Mouse (Mus musculus): Measurements from ENCODE around the gene Grk5. TPM values are rescaled to one million over a fixed set of nuclear protein-coding genes. Genes with fewer than 3 reads are reported as not detected.

Grk5 gene
- polyA plus RNA-seq, 1 experiment = 1.3 TPM

DNA sequence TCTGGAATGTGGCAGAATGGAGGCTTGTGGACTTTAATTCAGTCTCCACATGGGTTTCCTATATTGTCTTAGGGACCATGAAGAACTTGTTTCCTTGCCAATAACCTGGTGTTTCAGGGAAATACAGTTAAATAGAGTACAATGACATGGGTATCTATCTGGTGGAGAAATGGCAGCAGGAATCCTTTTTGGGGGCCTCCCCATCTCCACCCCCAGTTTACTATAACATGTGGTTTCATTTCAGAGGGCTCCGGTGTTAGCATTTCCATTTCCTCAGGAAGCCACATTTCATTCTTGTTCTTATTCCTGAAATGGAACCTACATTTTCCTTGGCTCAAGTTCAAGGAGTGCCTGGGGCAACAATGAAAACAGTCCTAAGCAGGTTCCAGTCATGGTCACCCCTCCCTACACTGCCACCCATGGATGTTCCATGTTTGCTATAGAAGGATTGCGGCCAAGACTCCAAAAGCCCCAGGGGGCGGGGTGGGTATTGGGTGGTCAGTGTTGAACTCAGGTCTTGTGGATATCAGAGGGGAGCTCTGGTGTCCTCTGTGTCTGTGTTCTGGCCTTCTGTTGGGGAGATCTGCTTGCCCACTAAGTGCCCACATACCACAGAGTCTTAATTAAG, 132.5 kb downstream of the Grk5 start:
- Histone ChIP-seq H3K36me3 (ENCODE audit: control insufficient read depth, insufficient read depth, low read length) (no peaks in the 10 kb centered on the region), H3K4me1 (ENCODE audit: control insufficient read depth, insufficient read depth, insufficient read length, low read length) (peaks cover 1% of the 10 kb centered on the region; the same call in 1 of the 2 replicates), H3K27me3 (ENCODE audit: control insufficient read depth, insufficient read depth, low read length) (no peaks in the 10 kb centered on the region), H3K27ac (ENCODE audit: insufficient read depth, low read depth, low read length) (no peak overlapping the region), H3K4me3 (ENCODE audit: low read depth, low read length) (no peak overlapping the region)
- TF ChIP-seq POLR2A (IDR thresholded peaks at IDR 0.05; ENCODE audit: low read depth, low read length) (no peak), CTCF (IDR thresholded peaks at IDR 0.05; ENCODE audit: extremely low read depth, insufficient read length, insufficient replicate concordance, low read depth, low read length) (no peak)
- 91% methylated on average over 3 of the region's 3 CpGs for WGBS

DNA sequence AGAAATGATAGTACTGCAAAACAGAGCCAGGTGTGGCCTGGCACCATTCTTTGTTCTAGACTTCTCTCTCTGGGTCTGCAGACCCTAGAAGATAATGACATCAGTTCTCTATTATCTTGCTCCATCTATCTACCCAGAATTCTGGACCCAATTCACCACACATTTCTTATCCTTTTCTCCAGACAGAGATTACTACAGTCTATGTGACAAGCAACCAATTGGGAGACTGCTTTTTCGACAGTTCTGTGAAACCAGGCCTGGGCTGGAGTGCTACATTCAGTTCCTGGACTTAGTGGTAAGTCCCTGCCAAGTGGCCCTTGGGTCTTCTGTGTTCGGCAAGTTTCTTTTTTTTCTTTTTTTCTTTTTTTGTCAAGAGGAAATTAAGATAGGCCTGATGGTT, 142.0 kb downstream of the Grk5 start:
- no peaks in the 10 kb centered on the region for H3K27me3 ChIP-seq (ENCODE audit: control insufficient read depth, insufficient read depth, low read length)
- peaks cover 6% of the 10 kb centered on the region; the same call in 1 of the 2 replicates for H3K4me1 ChIP-seq (ENCODE audit: control insufficient read depth, insufficient read depth, insufficient read length, low read length)
- no peaks in the 10 kb centered on the region for H3K36me3 ChIP-seq (ENCODE audit: control insufficient read depth, insufficient read depth, low read length)
- no peak for TF ChIP-seq CTCF (IDR thresholded peaks at IDR 0.05; ENCODE audit: extremely low read depth, insufficient read length, insufficient replicate concordance, low read depth, low read length)
- TF ChIP-seq POLR2A (IDR thresholded peaks at IDR 0.05; ENCODE audit: low read depth, low read length) = no peak
- 76% methylated on average over 2 of the region's 2 CpGs for WGBS
- no peak overlapping the region for H3K4me3 ChIP-seq (ENCODE audit: low read depth, low read length)
- H3K27ac ChIP-seq (ENCODE audit: insufficient read depth, low read depth, low read length) = no peak overlapping the region

DNA sequence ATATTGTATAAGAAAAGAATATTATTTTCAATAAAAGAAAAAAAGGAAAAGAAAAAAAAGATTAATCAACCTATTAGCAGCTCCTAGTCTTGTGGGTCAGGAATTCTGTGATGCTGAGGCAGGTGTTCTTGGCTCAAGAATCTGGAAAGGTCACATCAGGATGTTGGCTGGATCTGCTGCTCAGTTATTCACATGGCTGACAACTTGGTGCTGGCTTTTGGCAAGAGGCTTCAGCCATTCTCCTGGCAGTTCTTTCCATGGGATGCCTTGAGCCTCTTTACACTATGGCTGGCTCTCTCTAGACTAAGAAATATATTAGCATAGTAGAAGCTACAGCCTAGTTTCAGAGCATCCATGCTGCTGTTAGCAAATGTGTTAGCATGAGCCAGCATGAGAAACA, 149.6 kb downstream of the Grk5 start:
- Histone ChIP-seq H3K4me1 (ENCODE audit: control insufficient read depth, insufficient read depth, insufficient read length, low read length) (no peaks in the 10 kb centered on the region), H3K27ac (ENCODE audit: insufficient read depth, low read depth, low read length) (no peak overlapping the region), H3K4me3 (ENCODE audit: low read depth, low read length) (no peak overlapping the region), H3K36me3 (ENCODE audit: control insufficient read depth, insufficient read depth, low read length) (no peaks in the 10 kb centered on the region), H3K27me3 (ENCODE audit: control insufficient read depth, insufficient read depth, low read length) (no peaks in the 10 kb centered on the region)
- TF ChIP-seq POLR2A (IDR thresholded peaks at IDR 0.05; ENCODE audit: low read depth, low read length) (no peak), CTCF (IDR thresholded peaks at IDR 0.05; ENCODE audit: extremely low read depth, insufficient read length, insufficient replicate concordance, low read depth, low read length) (no peak)

DNA sequence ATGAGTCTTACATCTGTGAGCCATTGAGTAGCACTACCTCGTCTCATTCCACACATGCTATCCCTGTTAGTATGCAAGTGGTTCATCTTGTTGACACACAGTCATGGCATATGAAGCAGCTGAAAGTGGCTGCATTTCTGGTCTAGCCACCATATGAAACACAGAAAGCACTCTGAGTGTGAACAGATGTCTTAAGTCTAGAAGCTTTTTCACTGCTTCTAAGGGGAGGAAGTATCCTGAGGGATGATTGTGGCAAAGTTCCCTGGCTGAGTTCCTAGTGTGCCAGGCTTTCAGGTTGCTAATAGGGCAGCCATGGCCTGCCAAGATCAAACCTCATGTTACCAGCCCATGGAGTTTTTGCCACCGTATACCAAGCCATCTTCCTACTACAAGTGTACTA, 159.1 kb downstream of the Grk5 start:
- TF ChIP-seq POLR2A (IDR thresholded peaks at IDR 0.05; ENCODE audit: low read depth, low read length) = no peak
- TF ChIP-seq CTCF (IDR thresholded peaks at IDR 0.05; ENCODE audit: extremely low read depth, insufficient read length, insufficient replicate concordance, low read depth, low read length) = no peak
- no peaks in the 10 kb centered on the region for H3K4me1 ChIP-seq (ENCODE audit: control insufficient read depth, insufficient read depth, insufficient read length, low read length)
- no peaks in the 10 kb centered on the region for H3K36me3 ChIP-seq (ENCODE audit: control insufficient read depth, insufficient read depth, low read length)
- no peaks in the 10 kb centered on the region for H3K27me3 ChIP-seq (ENCODE audit: control insufficient read depth, insufficient read depth, low read length)
- H3K4me3 ChIP-seq (ENCODE audit: low read depth, low read length) = no peak overlapping the region
- WGBS = 87% methylated on average over 2 of the region's 2 CpGs
- no peak overlapping the region for H3K27ac ChIP-seq (ENCODE audit: insufficient read depth, low read depth, low read length)

DNA sequence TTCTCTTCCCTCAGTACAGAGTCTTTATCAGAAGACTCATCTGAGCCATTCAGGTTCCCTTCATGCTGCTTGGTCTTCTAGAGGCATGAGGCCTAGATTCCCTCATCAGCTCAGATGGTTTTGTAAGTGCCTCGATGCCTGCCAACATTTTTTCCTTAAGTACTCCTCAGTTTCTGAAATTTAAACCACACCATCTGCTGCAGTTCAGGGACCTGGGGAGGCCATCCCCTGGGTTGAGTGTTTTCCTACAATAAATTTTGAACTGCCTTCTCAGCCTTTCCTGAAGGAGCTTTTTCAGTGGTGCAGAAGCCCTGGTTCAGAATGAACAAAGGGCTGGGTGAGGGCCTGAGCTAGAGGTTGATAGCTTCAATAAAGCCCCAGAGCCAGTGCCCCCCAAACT, 159.9 kb downstream of the Grk5 start:
- Histone ChIP-seq H3K4me1 (ENCODE audit: control insufficient read depth, insufficient read depth, insufficient read length, low read length) (no peaks in the 10 kb centered on the region), H3K27me3 (ENCODE audit: control insufficient read depth, insufficient read depth, low read length) (no peaks in the 10 kb centered on the region), H3K36me3 (ENCODE audit: control insufficient read depth, insufficient read depth, low read length) (no peaks in the 10 kb centered on the region), H3K27ac (ENCODE audit: insufficient read depth, low read depth, low read length) (no peak overlapping the region), H3K4me3 (ENCODE audit: low read depth, low read length) (no peak overlapping the region)
- TF ChIP-seq CTCF (IDR thresholded peaks at IDR 0.05; ENCODE audit: extremely low read depth, insufficient read length, insufficient replicate concordance, low read depth, low read length) (no peak), POLR2A (IDR thresholded peaks at IDR 0.05; ENCODE audit: low read depth, low read length) (no peak)
- 86% methylated on average over 1 of the region's 1 CpGs for WGBS

DNA sequence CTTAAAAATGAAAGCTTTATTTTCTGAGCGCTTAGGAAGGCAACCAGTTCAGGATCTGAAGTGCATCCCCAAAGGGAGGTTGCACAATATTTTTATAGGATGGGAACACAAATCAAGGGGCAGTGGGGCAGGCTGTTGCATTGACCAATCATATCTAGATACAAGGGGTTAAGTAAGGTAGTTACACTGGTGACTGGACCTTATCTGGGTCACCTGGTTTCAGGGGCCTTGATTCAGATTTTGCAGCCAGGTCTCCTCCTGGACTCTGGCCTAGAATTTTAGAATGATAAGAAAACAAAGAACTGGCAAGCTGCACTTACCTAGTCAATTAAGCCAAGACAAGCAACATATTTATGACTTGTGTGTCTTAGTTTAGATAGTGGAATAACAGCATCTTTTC, 161.6 kb downstream of the Grk5 start:
- TF ChIP-seq POLR2A (IDR thresholded peaks at IDR 0.05; ENCODE audit: low read depth, low read length) (no peak), CTCF (IDR thresholded peaks at IDR 0.05; ENCODE audit: extremely low read depth, insufficient read length, insufficient replicate concordance, low read depth, low read length) (no peak)
- Histone ChIP-seq H3K4me1 (ENCODE audit: control insufficient read depth, insufficient read depth, insufficient read length, low read length) (no peaks in the 10 kb centered on the region), H3K27ac (ENCODE audit: insufficient read depth, low read depth, low read length) (no peak overlapping the region), H3K4me3 (ENCODE audit: low read depth, low read length) (no peak overlapping the region), H3K36me3 (ENCODE audit: control insufficient read depth, insufficient read depth, low read length) (no peaks in the 10 kb centered on the region), H3K27me3 (ENCODE audit: control insufficient read depth, insufficient read depth, low read length) (no peaks in the 10 kb centered on the region)
- 91% methylated on average over 1 of the region's 1 CpGs for WGBS

DNA sequence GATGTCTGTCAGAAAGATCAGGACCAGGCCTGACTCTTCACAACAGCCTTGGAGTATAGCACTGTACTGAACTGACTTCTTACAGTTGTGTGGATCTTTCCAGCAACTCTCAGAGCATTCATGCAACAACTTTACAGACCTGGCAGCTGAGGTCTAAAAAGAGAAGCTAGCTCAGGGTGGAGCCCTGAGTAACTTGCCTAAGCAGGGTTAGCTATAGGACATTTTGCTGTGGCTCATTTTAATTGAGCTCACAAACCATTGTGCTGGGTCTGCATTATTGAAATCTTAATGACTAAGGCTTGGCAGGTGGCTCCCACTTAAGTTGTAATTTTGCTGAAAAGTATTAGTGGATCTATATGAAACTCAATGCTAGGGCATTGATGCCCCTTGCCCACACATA, 162.5 kb downstream of the Grk5 start:
- Histone ChIP-seq H3K4me3 (ENCODE audit: low read depth, low read length) (no peak overlapping the region), H3K36me3 (ENCODE audit: control insufficient read depth, insufficient read depth, low read length) (no peaks in the 10 kb centered on the region), H3K4me1 (ENCODE audit: control insufficient read depth, insufficient read depth, insufficient read length, low read length) (no peaks in the 10 kb centered on the region), H3K27me3 (ENCODE audit: control insufficient read depth, insufficient read depth, low read length) (no peaks in the 10 kb centered on the region), H3K27ac (ENCODE audit: insufficient read depth, low read depth, low read length) (no peak overlapping the region)
- TF ChIP-seq CTCF (IDR thresholded peaks at IDR 0.05; ENCODE audit: extremely low read depth, insufficient read length, insufficient replicate concordance, low read depth, low read length) = no peak
- TF ChIP-seq POLR2A (IDR thresholded peaks at IDR 0.05; ENCODE audit: low read depth, low read length) = no peak

Data from small intestine, adult 2 months (tissue).